Mouse (Mus musculus) hindbrain, embryonic 14.5 days (tissue): ENCODE measurements at regions not wholly inside any gene's neighbourhood (a gene's known extent, or its start where the extent isn't known, plus 50 kb on each side); places are given as distances from the start of the nearest gene placed in this dataset.

Experiments
- ATAC-seq: fragments of 200-750 bp; cut with Nextera tagmentation; 2 replicates; pipeline ENCODE4 v1.8.0; 2017; ENCODE audit warnings: moderate number of reproducible peaks, mild to moderate bottlenecking, moderate TSS enrichment, moderate library complexity; ENCODE audit not compliant: low FRiP score
- DNase-seq: peaks from one replicate; pipeline ENCODE4 v3.0.0-alpha.2; 2015; ENCODE audit warnings: low spot score
- H3K27ac ChIP-seq: fragments of 300-500 bp; sonication (generic); 2 replicates; pipeline ENCODE4 v1.5.1; 2014; ENCODE audit warnings: mild to moderate bottlenecking, moderate library complexity
- H3K27me3 ChIP-seq: fragments of 300-500 bp; sonication (generic); 2 replicates; pipeline ENCODE4 v1.6.1; 2014; ENCODE audit warnings: mild to moderate bottlenecking, low read length, mixed read lengths; ENCODE audit not compliant: control insufficient read depth, insufficient read depth
- H3K36me3 ChIP-seq: fragments of 300-500 bp; sonication (generic); replicated peaks from 2 replicates; pipeline ENCODE4 v1.6.1; 2014; ENCODE audit not compliant: control insufficient read depth, insufficient read depth
- H3K4me1 ChIP-seq: fragments of 300-500 bp; sonication (generic); replicated peaks from 2 replicates; pipeline ENCODE4 v1.6.1; 2014; ENCODE audit warnings: antibody characterized with exemption, low read length, mixed read lengths; ENCODE audit not compliant: control insufficient read depth, insufficient read depth
- H3K4me2 ChIP-seq: fragments of 300-500 bp; sonication (generic); replicated peaks from 2 replicates; pipeline ENCODE4 v1.6.1; 2014; ENCODE audit warnings: mild to moderate bottlenecking, moderate library complexity
- H3K4me3 ChIP-seq: fragments of 300-500 bp; sonication (generic); replicated peaks from 2 replicates; pipeline ENCODE4 v1.5.1; 2014; ENCODE audit warnings: mild to moderate bottlenecking, low read length
- H3K9ac ChIP-seq: fragments of 300-500 bp; sonication (generic); 2 replicates; pipeline ENCODE4 v1.6.1; 2014
- H3K9me3 ChIP-seq: fragments of 300-500 bp; sonication (generic); 2 replicates; pipeline ENCODE4 v1.6.1; 2016; ENCODE audit warnings: low read length; ENCODE audit not compliant: control insufficient read depth
- WGBS: fragments of 180-500 bp; shearing (Covaris S2); extraction: QIAGEN DNeasy Blood & Tissue Kit; methylation state at CpG from one replicate; pipeline ENCODE4 v1.1.7; 2014; 5-methylcytosine and 5-hydroxymethylcytosine counted together

GRCm38 (mm10) chr3:21644086-21644485 lies 432.4 kb upstream of the Tbl1xr1 start:
- Histone ChIP-seq H3K9ac (no peak overlapping the region), H3K9me3 (no peaks in the 10 kb centered on the region), H3K36me3 (no peaks in the 10 kb centered on the region), H3K4me1 (no peaks in the 10 kb centered on the region), H3K4me3 (no peak overlapping the region), H3K4me2 (no peak overlapping the region), H3K27ac (no peak overlapping the region), H3K27me3 (no peaks in the 10 kb centered on the region)
- WGBS, result 74% methylated on average over 2 of the region's 2 CpGs
- ATAC-seq, result no peak
- DNase-seq, result no peak

- Histone ChIP-seq H3K27ac (no peak overlapping the region), H3K9me3 (no peaks in the 10 kb centered on the region), H3K4me2 (no peak overlapping the region), H3K36me3 (no peaks in the 10 kb centered on the region), H3K27me3 (no peaks in the 10 kb centered on the region), H3K4me3 (no peak overlapping the region), H3K4me1 (no peaks in the 10 kb centered on the region), H3K9ac (no peak overlapping the region)
- DNase-seq (no peak), ATAC-seq (no peak)
- WGBS, result 58% methylated on average over 1 of the region's 1 CpGs
These were observed 431.2 kb upstream of the Tbl1xr1 start for GRCm38 (mm10) chr3:21645268-21645667.

GRCm38 (mm10) chr3:21649885-21650469 lies 426.5 kb upstream of the Tbl1xr1 start:
- DNase-seq, result no peak
- no peak for ATAC-seq
- H3K4me2 ChIP-seq, result no peak overlapping the region
- H3K9ac ChIP-seq, result no peak overlapping the region
- H3K4me3 ChIP-seq, result no peak overlapping the region
- H3K4me1 ChIP-seq, result no peaks in the 10 kb centered on the region
- no peak overlapping the region for H3K27ac ChIP-seq
- H3K36me3 ChIP-seq, result no peaks in the 10 kb centered on the region
- H3K27me3 ChIP-seq, result no peaks in the 10 kb centered on the region
- WGBS, result 83% methylated on average over 8 of the region's 8 CpGs
- no peaks in the 10 kb centered on the region for H3K9me3 ChIP-seq

- H3K4me1 ChIP-seq, result no peaks in the 10 kb centered on the region
- ATAC-seq (no peak), DNase-seq (no peak)
- H3K4me2 ChIP-seq, result no peak overlapping the region
- H3K36me3 ChIP-seq, result no peaks in the 10 kb centered on the region
- H3K9me3 ChIP-seq, result no peaks in the 10 kb centered on the region
- H3K27ac ChIP-seq, result no peak overlapping the region
- H3K27me3 ChIP-seq, result no peaks in the 10 kb centered on the region
- H3K4me3 ChIP-seq, result no peak overlapping the region
- WGBS, result 91% methylated on average over 2 of the region's 2 CpGs
- H3K9ac ChIP-seq, result no peak overlapping the region
These were observed 421.2 kb upstream of the Tbl1xr1 start for GRCm38 (mm10) chr3:21655301-21655700.

- Histone ChIP-seq H3K4me3 (no peak overlapping the region), H3K9ac (no peak overlapping the region), H3K36me3 (no peaks in the 10 kb centered on the region), H3K27ac (no peak overlapping the region), H3K4me1 (no peaks in the 10 kb centered on the region), H3K9me3 (no peaks in the 10 kb centered on the region), H3K4me2 (no peak overlapping the region), H3K27me3 (no peaks in the 10 kb centered on the region)
- no peak for DNase-seq
- ATAC-seq, result no peak
- WGBS, result 66% methylated on average over 5 of the region's 5 CpGs
These were observed 408.9 kb upstream of the Tbl1xr1 start for GRCm38 (mm10) chr3:21667349-21668143.

- Histone ChIP-seq H3K4me1 (no peaks in the 10 kb centered on the region), H3K4me3 (no peak overlapping the region), H3K36me3 (no peaks in the 10 kb centered on the region), H3K9ac (no peak overlapping the region), H3K27ac (0 out of 2 replicates have a peak overlapping the region, but pooled peaks have one; percentile 26), H3K9me3 (no peaks in the 10 kb centered on the region), H3K4me2 (no peak overlapping the region), H3K27me3 (no peaks in the 10 kb centered on the region)
- 0 out of 2 replicates have a peak, but pooled peaks have one; percentile 4 for ATAC-seq
- no peak for DNase-seq
- 64% methylated on average over 2 of the region's 2 CpGs for WGBS
These were observed 404.6 kb upstream of the Tbl1xr1 start for GRCm38 (mm10) chr3:21671885-21672284.

- Histone ChIP-seq H3K4me1 (no peaks in the 10 kb centered on the region), H3K27ac (no peak overlapping the region; the same call in 1 of the 2 replicates), H3K4me2 (no peak overlapping the region), H3K9me3 (no peaks in the 10 kb centered on the region), H3K4me3 (no peak overlapping the region), H3K27me3 (no peaks in the 10 kb centered on the region), H3K36me3 (no peaks in the 10 kb centered on the region), H3K9ac (no peak overlapping the region)
- ATAC-seq (peak; percentile 84; the same call in 1 of the 2 replicates), DNase-seq (peak; percentile 63)
- WGBS, result 19% methylated on average over 2 of the region's 2 CpGs
These were observed 404.0 kb upstream of the Tbl1xr1 start for GRCm38 (mm10) chr3:21672492-21672891.

GRCm38 (mm10) chr3:21673466-21673865 lies 403.0 kb upstream of the Tbl1xr1 start:
- ATAC-seq, result no peak
- Histone ChIP-seq H3K4me2 (no peak overlapping the region), H3K4me1 (no peaks in the 10 kb centered on the region), H3K4me3 (no peak overlapping the region), H3K36me3 (no peaks in the 10 kb centered on the region), H3K27ac (no peak overlapping the region), H3K9me3 (no peaks in the 10 kb centered on the region), H3K27me3 (no peaks in the 10 kb centered on the region), H3K9ac (no peak overlapping the region)
- no peak for DNase-seq
- WGBS, result 92% methylated on average over 2 of the region's 2 CpGs

- DNase-seq (no peak), ATAC-seq (no peak)
- no peak overlapping the region for H3K27ac ChIP-seq
- H3K36me3 ChIP-seq, result no peaks in the 10 kb centered on the region
- H3K4me1 ChIP-seq, result no peaks in the 10 kb centered on the region
- H3K4me2 ChIP-seq, result no peak overlapping the region
- H3K4me3 ChIP-seq, result no peak overlapping the region
- H3K9ac ChIP-seq, result no peak overlapping the region
- no peaks in the 10 kb centered on the region for H3K9me3 ChIP-seq
- H3K27me3 ChIP-seq, result no peaks in the 10 kb centered on the region
These were observed 398.2 kb upstream of the Tbl1xr1 start for GRCm38 (mm10) chr3:21678265-21678664.
